Mouse (Mus musculus): ENCODE measurements around the gene Frmd4a. TPM values are rescaled to one million over a fixed set of nuclear protein-coding genes. Genes with fewer than 3 reads are reported as not detected.

Frmd4a gene
- total RNA-seq, 2 experiments from 2014 or later: 57.7 to 65.1 TPM

DNA sequence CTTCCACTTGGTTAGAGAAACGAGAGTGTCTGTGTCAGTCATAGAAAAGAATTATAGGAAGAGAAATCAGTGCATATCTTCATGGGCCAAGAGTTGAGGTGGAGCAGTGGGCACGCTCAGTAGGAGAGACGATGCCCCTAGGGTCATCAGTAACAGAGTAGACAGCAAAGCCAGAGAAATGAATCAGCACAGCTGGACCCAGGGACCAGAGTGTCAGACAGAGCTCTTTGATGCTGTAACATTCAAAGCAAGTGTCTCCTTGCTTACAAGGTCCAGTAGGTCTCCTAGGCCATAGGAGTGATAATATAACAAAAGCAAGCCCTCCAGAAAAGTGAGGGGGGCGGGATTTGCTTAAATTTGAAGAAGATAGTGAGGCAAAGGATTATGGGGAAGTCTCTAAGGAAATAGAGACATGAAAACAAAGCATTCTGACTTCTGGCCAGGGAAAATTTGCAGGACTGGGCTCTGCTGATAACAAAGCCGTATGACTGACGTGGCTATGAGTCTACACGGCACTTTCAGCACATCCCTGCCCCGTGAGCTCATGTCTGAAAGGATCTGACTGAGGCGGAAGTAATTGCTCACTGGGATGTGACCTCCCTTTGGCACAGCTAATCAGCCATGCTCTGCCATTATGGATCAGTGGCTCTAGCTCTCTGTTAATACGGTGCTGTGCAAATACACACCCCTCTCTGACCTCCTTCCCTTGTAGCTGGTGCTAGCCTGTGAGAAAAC is 243.0 kb downstream of the Frmd4a start:
- no peak overlapping the region for H3K27ac ChIP-seq
- intact Hi-C loops (cut with DNase I): no loop called here
- no peak overlapping the region for H3K4me3 ChIP-seq
- TF ChIP-seq CTCF (IDR thresholded peaks at IDR 0.05): no peak
- DNase-seq (ENCODE audit: extremely low spot score in 1 of 2, low spot score in 2 of 2): no peak

DNA sequence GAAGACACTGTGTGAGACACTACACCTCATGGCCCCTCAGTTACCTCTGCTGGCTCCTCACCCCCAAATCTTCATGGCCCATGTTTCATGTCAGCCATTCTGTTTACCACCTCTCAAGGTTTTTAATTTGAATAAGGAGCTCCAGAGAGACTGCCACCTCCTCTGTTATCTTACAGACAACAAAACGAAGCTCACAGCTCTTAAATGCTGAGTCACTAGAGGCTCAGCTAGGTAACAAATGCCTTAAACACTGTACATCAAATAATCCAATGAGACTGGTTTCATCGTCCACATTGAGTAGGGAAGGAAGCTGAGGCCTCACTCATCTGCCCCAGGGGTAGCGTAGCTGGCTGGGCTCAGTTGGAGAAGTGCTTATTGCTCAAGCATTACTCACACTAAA is 245.2 kb downstream of the Frmd4a start:
- DNase-seq (ENCODE audit: extremely low spot score in 1 of 2, low spot score in 2 of 2): no peak
- Histone ChIP-seq H3K4me3 (no peak overlapping the region), H3K27ac (no peak overlapping the region)
- no peak for TF ChIP-seq CTCF (IDR thresholded peaks at IDR 0.05)
- intact Hi-C loops (cut with DNase I): no loop called here

DNA sequence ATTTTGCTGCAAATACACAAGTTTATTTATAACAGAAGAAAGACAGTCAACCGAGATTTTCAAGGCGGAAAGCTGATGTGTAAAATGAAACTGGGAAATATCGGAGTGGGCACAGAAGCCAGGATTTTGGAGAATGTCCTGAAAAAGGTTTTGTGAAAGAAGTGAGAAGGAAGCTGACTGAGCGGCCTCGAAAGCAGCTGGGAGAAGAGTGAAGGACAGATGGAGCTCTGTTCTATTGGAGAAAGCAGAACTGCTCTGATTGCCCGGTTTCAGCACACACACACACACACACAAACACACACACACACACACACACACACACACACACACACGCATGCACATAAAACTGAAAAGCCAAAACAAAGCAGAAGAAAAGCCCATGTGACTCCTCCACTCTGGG is 249.9 kb downstream of the Frmd4a start:
- intact Hi-C loops (cut with DNase I): no loop called here
- DNase-seq (ENCODE audit: extremely low spot score in 1 of 2, low spot score in 2 of 2): no peak
- H3K4me3 ChIP-seq: no peak overlapping the region
- H3K27ac ChIP-seq: no peak overlapping the region
- TF ChIP-seq CTCF (IDR thresholded peaks at IDR 0.05): no peak

DNA sequence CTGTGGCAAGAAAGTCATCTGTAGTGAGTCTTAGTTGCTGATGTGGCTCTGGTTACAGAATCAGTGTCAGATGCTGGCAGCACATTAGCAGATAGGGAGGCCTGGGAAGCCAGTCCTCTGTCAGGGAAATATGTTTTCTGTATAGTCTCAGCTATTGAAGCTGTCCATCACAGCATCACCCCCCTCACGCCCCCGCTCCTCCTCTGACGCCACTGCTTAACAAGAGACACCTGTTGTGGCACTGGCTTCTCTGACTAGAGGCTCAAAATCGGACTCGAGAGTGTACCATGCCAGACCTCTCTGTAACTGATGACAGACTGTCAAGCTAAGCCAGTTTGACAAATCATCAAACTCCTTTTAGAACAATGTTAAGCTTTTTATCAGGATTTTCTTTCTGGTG is 265.3 kb downstream of the Frmd4a start:
- intact Hi-C loops (cut with DNase I): no loop called here
- H3K4me3 ChIP-seq: no peak overlapping the region
- DNase-seq (ENCODE audit: extremely low spot score in 1 of 2, low spot score in 2 of 2): no peak
- no peak for TF ChIP-seq CTCF (IDR thresholded peaks at IDR 0.05)
- H3K27ac ChIP-seq: no peak overlapping the region

DNA sequence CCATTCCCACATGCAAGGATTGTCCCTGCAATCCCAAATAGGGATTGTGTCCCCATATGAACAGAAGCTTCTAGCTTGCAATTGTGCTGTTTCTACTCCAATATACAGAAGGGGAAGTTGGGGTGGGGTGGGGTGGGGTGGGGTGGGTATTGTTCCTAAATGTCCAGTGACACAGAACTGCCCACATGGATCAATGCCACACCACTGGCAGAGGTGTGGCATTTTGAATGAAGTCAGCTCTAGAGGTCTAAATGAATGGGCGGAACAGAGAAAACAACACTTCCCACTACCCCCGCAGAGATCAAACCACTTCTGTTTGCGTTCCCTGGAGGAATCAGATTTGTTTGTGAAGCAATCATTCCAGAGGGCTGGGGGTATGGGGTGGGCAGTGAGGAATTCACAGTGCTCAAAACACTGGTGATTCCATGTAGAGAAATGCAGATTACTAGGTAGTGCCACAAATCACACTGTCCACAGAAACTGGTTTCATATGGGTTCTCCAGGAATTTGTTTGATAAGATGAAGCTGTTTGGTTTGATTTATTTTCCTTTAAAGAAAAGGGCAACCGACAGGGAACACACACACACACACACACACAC is 268.3 kb downstream of the Frmd4a start:
- H3K4me3 ChIP-seq: no peak overlapping the region
- intact Hi-C loops (cut with DNase I): no loop called here
- no peak for DNase-seq (ENCODE audit: extremely low spot score in 1 of 2, low spot score in 2 of 2)
- no peak overlapping the region for H3K27ac ChIP-seq
- no peak for TF ChIP-seq CTCF (IDR thresholded peaks at IDR 0.05)

DNA sequence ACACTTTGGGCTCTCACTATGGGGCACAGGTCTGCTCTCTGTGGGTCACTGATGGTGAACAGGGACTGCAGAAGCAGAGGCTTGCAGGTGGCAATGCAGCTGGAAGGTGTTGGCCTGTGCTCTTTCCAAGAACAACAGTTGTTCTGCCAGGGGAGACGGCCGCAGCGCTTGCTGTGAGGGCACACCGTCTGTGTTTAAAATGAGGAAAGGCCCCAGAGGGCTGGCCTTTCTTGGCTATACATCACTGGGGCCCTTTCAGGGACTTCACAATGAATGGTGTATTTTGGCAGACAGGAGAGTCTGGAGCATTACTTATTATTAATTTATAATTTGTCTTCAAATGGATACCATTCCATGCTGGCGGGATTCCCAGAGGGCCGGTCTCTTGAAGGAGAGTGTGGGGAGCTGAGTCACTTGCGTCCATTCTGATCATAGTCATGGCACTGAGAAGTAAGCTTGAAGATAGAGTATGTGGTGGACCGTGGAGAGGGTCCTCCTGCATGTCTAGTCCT is 268.9 kb downstream of the Frmd4a start:
- Histone ChIP-seq H3K27ac (no peak overlapping the region), H3K4me3 (no peak overlapping the region)
- no peak for TF ChIP-seq CTCF (IDR thresholded peaks at IDR 0.05)
- intact Hi-C loops (cut with DNase I): no loop called here
- no peak for DNase-seq (ENCODE audit: extremely low spot score in 1 of 2, low spot score in 2 of 2)

DNA sequence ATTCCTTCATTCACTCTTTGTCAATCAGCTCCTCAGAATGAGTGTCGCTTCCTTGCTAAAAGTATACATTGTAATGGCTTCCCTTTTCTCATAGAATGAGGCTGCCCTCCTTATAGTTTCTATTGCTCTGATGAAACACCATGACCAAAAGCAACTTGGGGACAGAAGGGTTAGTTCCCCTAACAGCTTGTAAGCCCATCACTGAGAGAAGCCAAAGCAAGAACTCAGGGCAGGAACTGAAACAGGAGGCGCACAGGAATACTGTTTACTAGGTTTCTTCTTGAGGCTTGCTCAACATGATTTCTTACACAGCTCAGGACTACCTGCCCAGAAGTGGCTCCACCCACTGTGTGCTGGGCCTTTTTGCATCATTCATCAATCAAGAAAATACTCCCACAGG is 273.0 kb downstream of the Frmd4a start:
- intact Hi-C loops (cut with DNase I): no loop called here
- DNase-seq (ENCODE audit: extremely low spot score in 1 of 2, low spot score in 2 of 2): no peak

DNA sequence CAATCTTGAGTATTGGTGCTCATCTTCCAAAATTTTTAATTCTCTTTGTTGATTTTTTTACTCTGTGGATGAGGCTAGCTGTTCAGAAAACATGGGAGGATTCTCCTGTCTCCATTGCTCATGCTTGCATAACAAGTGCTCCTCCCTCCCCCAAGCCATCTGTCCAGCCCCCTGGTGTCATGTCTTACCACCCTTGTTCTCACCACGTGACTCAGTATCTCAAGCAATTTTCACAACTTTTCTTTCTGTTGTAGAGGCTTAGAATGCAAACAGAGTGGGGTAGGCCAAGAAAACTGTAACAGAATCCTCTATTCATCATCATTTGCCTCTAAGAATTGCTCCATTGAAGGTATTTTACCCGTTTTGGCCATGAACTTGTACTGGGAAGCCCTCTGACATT is 273.6 kb downstream of the Frmd4a start:
- intact Hi-C loops (cut with DNase I): no loop called here
- Histone ChIP-seq H3K27ac (no peak overlapping the region; the same call in 1 of the 2 replicates), H3K4me3 (no peak overlapping the region)
- DNase-seq (ENCODE audit: extremely low spot score in 1 of 2, low spot score in 2 of 2): peak; percentile 59 to 74
- TF ChIP-seq CTCF (IDR thresholded peaks at IDR 0.05): no peak

More for the DNA sequence above, 273.0 kb downstream of the Frmd4a start:
- TF ChIP-seq CTCF (IDR thresholded peaks at IDR 0.05): no peak
- Histone ChIP-seq H3K27ac (no peak overlapping the region), H3K4me3 (no peak overlapping the region)

DNA sequence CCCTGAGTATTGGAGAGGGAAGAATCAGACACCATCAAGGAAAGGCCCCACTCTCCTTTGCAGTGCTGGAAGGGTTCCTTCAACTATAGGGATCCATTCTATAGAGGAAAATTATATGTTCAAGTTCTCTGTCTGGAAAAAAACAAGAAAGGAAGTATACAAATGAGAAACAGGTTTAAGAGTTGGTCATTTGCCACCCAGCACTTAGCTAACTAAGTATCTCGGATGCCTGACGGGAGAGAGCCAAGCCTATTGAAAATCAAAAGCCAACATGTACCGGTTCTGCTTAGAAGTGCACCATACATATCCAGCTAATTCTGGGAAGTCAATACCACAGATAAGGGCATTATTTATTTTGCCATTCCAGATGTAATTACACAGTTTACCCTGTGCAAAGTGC is 274.2 kb downstream of the Frmd4a start:
- H3K27ac ChIP-seq: no peak overlapping the region; the same call in 1 of the 2 replicates
- H3K4me3 ChIP-seq: no peak overlapping the region
- no peak for DNase-seq (ENCODE audit: extremely low spot score in 1 of 2, low spot score in 2 of 2)
- intact Hi-C loops (cut with DNase I): no loop called here
- no peak for TF ChIP-seq CTCF (IDR thresholded peaks at IDR 0.05)

DNA sequence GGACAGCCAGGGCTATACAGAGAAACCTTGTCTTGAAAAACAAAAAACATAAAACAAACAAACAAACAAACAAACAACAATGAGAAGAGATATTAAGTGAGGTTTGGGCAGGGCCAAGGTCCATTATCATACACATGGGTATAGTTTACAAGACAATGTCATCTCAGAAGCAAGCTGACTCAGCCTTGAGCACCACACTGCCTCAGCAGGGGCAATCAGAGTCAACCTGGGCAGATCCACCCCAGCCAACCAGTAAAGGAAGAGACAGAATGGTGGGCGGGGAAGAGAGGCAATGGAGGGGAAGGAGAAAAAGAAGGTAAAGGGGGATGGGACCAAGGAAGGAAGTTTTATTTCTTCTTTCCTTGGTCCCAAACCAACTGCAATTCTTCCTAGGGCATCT is 276.2 kb downstream of the Frmd4a start:
- intact Hi-C loops (cut with DNase I): no loop called here
- no peak overlapping the region for H3K27ac ChIP-seq
- no peak for TF ChIP-seq CTCF (IDR thresholded peaks at IDR 0.05)

DNA sequence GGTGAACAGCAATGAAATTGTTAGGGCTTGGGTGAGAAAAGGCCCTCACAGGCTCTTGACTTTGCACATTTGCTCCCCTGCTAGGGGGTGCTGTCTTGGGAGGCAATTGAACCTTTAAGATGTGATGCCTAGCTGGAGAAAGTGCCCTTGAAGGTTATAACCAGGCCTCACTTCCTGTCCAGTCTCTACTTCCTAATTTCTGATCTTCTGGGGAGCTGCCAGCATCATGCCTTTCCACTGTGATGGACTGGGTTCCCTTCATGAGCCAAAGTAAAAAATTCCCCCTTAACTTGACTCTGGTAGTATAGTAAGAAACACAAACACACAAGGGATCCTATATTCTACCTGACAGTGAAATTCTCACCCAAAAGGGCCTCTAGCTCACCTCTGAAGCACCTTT is 278.1 kb downstream of the Frmd4a start:
- no peak overlapping the region for H3K4me3 ChIP-seq
- TF ChIP-seq CTCF (IDR thresholded peaks at IDR 0.05): no peak
- intact Hi-C loops (cut with DNase I): no loop called here

More for the DNA sequence above, 276.2 kb downstream of the Frmd4a start:
- H3K4me3 ChIP-seq: no peak overlapping the region
- DNase-seq (ENCODE audit: extremely low spot score in 1 of 2, low spot score in 2 of 2): no peak

DNA sequence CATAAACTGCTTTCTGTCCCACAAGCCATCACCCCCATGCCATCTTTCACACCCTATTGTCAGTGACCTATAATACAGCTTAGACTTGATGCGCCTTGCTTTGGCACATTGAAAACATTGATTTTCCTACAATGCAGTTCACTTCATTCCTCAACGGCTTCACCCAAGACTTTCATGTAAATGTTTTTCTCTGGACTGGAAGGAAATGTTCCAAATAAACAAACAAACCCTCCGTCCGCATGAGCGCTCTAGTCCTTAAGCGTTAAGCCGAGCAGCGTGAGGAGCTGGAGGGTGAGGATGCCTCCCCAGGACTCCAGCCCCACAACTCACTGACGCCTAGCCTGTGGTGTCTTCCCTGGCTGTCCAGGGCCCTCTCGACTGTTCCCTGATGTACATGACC is 279.4 kb downstream of the Frmd4a start:
- Histone ChIP-seq H3K4me3 (no peak overlapping the region), H3K27ac (no peak overlapping the region)
- TF ChIP-seq CTCF (IDR thresholded peaks at IDR 0.05): no peak
- intact Hi-C loops (cut with DNase I): no loop called here
- no peak for DNase-seq (ENCODE audit: extremely low spot score in 1 of 2, low spot score in 2 of 2)

More for the DNA sequence above, 278.1 kb downstream of the Frmd4a start:
- no peak for DNase-seq (ENCODE audit: extremely low spot score in 1 of 2, low spot score in 2 of 2)
- no peak overlapping the region for H3K27ac ChIP-seq

All from left cerebral cortex, adult 2 months (tissue).